Mouse (Mus musculus): ENCODE results near the gene Atp10a. TPM values are rescaled to one million over a fixed set of nuclear protein-coding genes. Genes with fewer than 3 reads are reported as not detected.

Gene Atp10a
- polyA plus RNA-seq, 1 experiment from 2014 or later: 4.1 TPM

GRCm38 (mm10) chr7:58768253-58768652, 112.3 kb downstream of the Atp10a start:
- WGBS: 80% methylated on average over 2 of the region's 2 CpGs
- H3K36me3 ChIP-seq: no peaks in the 10 kb centered on the region
- ATAC-seq (replicated peaks; ENCODE audit: low FRiP score): no peak

DNA sequence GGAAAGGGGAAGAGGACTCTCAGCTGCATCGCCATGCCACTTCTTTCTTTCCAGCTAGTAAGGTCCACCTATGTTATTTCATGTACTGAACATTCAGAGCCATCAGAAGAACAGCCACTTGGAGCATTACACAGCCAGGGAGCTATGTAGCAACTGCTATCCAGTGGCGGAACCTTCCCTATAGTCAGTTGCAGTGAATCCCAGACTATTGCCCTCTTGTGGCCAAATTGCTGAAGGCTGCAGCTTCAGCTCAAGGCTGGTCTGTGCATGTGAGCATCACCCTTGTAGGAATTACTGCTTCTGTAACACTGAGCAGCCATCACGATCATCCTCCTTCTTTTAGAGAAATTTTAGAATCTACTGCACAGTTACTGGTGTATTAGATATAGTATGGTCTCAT, 114.3 kb downstream of the Atp10a start:
- no peak for ATAC-seq (replicated peaks; ENCODE audit: low FRiP score)
- no peak overlapping the region for H3K4me3 ChIP-seq (replicated peaks)
- H3K4me1 ChIP-seq: no peaks in the 10 kb centered on the region
- H3K4me2 ChIP-seq: no peak overlapping the region
- H3K27ac ChIP-seq: no peak overlapping the region
- H3K9me3 ChIP-seq (replicated peaks): no peaks in the 10 kb centered on the region
- 72% methylated on average over 3 of the region's 3 CpGs for WGBS
- H3K9ac ChIP-seq: no peak overlapping the region
- no peaks in the 10 kb centered on the region for H3K27me3 ChIP-seq
- no peaks in the 10 kb centered on the region for H3K36me3 ChIP-seq

More at GRCm38 (mm10) chr7:58768253-58768652, 112.3 kb downstream of the Atp10a start:
- no peak overlapping the region for H3K4me3 ChIP-seq (replicated peaks)
- H3K4me1 ChIP-seq: no peaks in the 10 kb centered on the region
- no peak overlapping the region for H3K27ac ChIP-seq
- H3K9ac ChIP-seq: no peak overlapping the region
- H3K4me2 ChIP-seq: no peak overlapping the region
- no peaks in the 10 kb centered on the region for H3K27me3 ChIP-seq
- no peaks in the 10 kb centered on the region for H3K9me3 ChIP-seq (replicated peaks)

- ATAC-seq (replicated peaks; ENCODE audit: low FRiP score): no peak
- WGBS: 83% methylated on average over 6 of the region's 6 CpGs
- no peak overlapping the region for H3K27ac ChIP-seq
Measured at GRCm38 (mm10) chr7:58772048-58772690, 116.2 kb downstream of the Atp10a start.

GRCm38 (mm10) chr7:58779146-58779545, 123.2 kb downstream of the Atp10a start:
- no peak overlapping the region for H3K4me3 ChIP-seq (replicated peaks)
- H3K9me3 ChIP-seq (replicated peaks): no peaks in the 10 kb centered on the region
- no peak overlapping the region for H3K9ac ChIP-seq

More at GRCm38 (mm10) chr7:58772048-58772690, 116.2 kb downstream of the Atp10a start:
- no peak overlapping the region for H3K4me3 ChIP-seq (replicated peaks)
- H3K4me1 ChIP-seq: no peaks in the 10 kb centered on the region
- H3K27me3 ChIP-seq: no peaks in the 10 kb centered on the region
- no peaks in the 10 kb centered on the region for H3K9me3 ChIP-seq (replicated peaks)
- H3K4me2 ChIP-seq: no peak overlapping the region
- H3K36me3 ChIP-seq: no peaks in the 10 kb centered on the region
- no peak overlapping the region for H3K9ac ChIP-seq

GRCm38 (mm10) chr7:58786986-58787385, 131.0 kb downstream of the Atp10a start:
- Histone ChIP-seq H3K4me1 (peaks cover 9% of the 10 kb centered on the region), H3K9me3 (replicated peaks) (no peaks in the 10 kb centered on the region), H3K36me3 (no peaks in the 10 kb centered on the region), H3K27me3 (no peaks in the 10 kb centered on the region), H3K9ac (no peak overlapping the region), H3K27ac (no peak overlapping the region), H3K4me3 (replicated peaks) (no peak overlapping the region), H3K4me2 (no peak overlapping the region)
- 90% methylated on average over 4 of the region's 4 CpGs for WGBS
- no peak for ATAC-seq (replicated peaks; ENCODE audit: low FRiP score)

More at GRCm38 (mm10) chr7:58779146-58779545, 123.2 kb downstream of the Atp10a start:
- no peaks in the 10 kb centered on the region for H3K36me3 ChIP-seq
- no peaks in the 10 kb centered on the region for H3K4me1 ChIP-seq
- H3K27me3 ChIP-seq: no peaks in the 10 kb centered on the region
- H3K4me2 ChIP-seq: no peak overlapping the region
- no peak overlapping the region for H3K27ac ChIP-seq
- ATAC-seq (replicated peaks; ENCODE audit: low FRiP score): no peak

DNA sequence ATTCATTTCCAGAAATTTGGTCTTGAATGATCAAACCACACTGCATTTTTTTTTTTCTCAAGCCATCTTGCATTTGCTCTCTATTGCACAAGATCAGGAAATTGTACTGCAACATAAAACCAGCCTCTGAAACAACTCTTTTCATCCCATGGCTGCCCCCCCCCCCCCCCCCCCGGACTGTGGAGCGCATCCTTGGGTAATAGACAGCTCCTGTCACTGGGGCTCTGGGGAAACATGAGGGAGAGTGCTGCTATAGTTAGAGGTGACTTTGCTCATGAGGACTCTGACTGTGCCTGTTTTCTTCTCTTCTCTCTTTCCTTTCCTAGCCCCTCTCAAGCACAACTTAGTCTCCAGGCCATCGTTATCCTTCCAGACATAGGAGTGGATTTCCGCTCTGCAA, 131.6 kb downstream of the Atp10a start:
- Histone ChIP-seq H3K4me2 (no peak overlapping the region), H3K9me3 (replicated peaks) (no peaks in the 10 kb centered on the region), H3K27ac (no peak overlapping the region), H3K4me3 (replicated peaks) (no peak overlapping the region), H3K9ac (no peak overlapping the region), H3K27me3 (no peaks in the 10 kb centered on the region), H3K4me1 (peaks cover 9% of the 10 kb centered on the region), H3K36me3 (no peaks in the 10 kb centered on the region)
- ATAC-seq (replicated peaks; ENCODE audit: low FRiP score): no peak
- 62% methylated on average over 4 of the region's 4 CpGs for WGBS

DNA sequence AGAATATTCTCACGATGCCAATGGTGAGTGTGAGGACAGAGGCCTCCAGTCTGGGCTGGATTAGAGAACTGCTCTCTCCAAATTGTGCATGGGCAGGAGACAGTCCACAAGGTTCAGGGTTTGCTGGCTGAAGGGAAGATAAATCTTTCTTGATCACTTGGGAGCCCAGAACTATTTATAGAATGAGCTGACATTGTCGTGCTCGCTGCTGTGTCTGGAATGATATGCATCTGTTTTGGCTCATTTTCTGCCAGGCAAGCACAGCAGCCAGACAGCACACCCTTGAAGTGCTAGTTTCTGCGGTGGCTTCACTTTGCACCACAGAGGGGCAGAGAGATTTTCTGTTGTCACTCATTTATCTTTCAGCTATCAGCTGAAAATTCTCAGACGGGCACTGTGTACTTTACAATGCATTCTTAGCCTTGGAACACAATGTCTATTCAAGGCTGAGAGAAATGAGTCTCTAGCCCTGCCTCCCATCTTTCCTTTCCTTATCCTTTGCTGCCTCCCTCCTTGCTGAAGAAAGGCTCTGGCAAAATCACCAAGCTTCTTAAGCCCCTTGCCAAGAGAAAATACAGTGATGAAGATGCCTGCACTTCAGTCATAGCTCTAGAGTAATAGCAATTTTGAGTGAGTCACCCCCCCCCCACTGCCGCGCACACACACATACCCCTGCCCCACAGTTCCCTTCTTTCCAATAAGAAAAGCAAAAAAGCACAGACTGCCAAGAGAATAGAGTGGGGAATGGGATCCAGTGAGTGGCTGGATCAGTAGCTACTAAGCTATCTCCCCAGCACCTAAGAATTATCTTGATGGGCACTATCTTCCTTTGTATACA, 132.7 kb downstream of the Atp10a start:
- H3K4me2 ChIP-seq: no peak overlapping the region
- WGBS: 52% methylated on average over 7 of the region's 7 CpGs

DNA sequence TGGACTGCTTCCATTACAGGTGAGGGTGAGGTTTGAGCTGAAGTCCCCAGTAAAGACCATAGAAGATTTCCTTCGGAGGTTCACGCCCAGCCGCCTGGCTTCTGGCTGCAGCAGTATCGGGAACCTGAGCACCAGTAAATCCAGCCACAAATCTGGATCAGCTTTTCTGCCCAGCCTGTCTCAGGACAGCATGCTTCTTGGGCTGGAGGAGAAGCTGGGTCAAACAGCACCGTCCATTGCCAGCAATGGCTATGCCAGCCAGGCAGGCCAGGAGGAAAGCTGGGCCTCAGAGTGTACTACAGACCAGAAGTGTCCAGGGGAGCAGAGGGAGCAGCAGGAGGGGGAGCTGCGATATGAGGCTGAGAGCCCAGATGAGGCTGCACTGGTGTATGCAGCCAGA, 141.3 kb downstream of the Atp10a start:
- 0 out of 2 replicates have a peak, but pooled peaks cover 6% of the 10 kb centered on the region for H3K36me3 ChIP-seq
- H3K9ac ChIP-seq: no peak overlapping the region
- no peaks in the 10 kb centered on the region for H3K9me3 ChIP-seq (replicated peaks)
- H3K27me3 ChIP-seq: no peaks in the 10 kb centered on the region
- 93% methylated on average over 6 of the region's 6 CpGs for WGBS
- H3K4me3 ChIP-seq (replicated peaks): no peak overlapping the region
- H3K27ac ChIP-seq: no peak overlapping the region
- ATAC-seq (replicated peaks; ENCODE audit: low FRiP score): no peak
- no peaks in the 10 kb centered on the region for H3K4me1 ChIP-seq
- H3K4me2 ChIP-seq: no peak overlapping the region

More for the DNA sequence above, 132.7 kb downstream of the Atp10a start:
- no peak overlapping the region for H3K9ac ChIP-seq
- H3K4me1 ChIP-seq: peaks cover 9% of the 10 kb centered on the region
- ATAC-seq (replicated peaks; ENCODE audit: low FRiP score): 0 out of 2 replicates have a peak, but pooled peaks have one; percentile 46
- H3K36me3 ChIP-seq: no peaks in the 10 kb centered on the region
- H3K4me3 ChIP-seq (replicated peaks): no peak overlapping the region
- no peaks in the 10 kb centered on the region for H3K27me3 ChIP-seq
- no peaks in the 10 kb centered on the region for H3K9me3 ChIP-seq (replicated peaks)
- H3K27ac ChIP-seq: no peak overlapping the region

- Histone ChIP-seq H3K9ac (no peak overlapping the region), H3K4me3 (replicated peaks) (no peak overlapping the region), H3K9me3 (replicated peaks) (no peaks in the 10 kb centered on the region), H3K4me1 (no peaks in the 10 kb centered on the region), H3K4me2 (no peak overlapping the region), H3K36me3 (0 out of 2 replicates have a peak, but pooled peaks cover 11% of the 10 kb centered on the region), H3K27ac (no peak overlapping the region), H3K27me3 (no peaks in the 10 kb centered on the region)
- no peak for ATAC-seq (replicated peaks; ENCODE audit: low FRiP score)
- 82% methylated on average over 7 of the region's 7 CpGs for WGBS
Measured at GRCm38 (mm10) chr7:58800916-58801315, 144.9 kb downstream of the Atp10a start.

GRCm38 (mm10) chr7:58801791-58802190, 145.8 kb downstream of the Atp10a start:
- Histone ChIP-seq H3K36me3 (0 out of 2 replicates have a peak, but pooled peaks cover 11% of the 10 kb centered on the region), H3K9me3 (replicated peaks) (no peaks in the 10 kb centered on the region), H3K27ac (no peak overlapping the region), H3K27me3 (no peaks in the 10 kb centered on the region), H3K4me3 (replicated peaks) (no peak overlapping the region), H3K4me1 (no peaks in the 10 kb centered on the region), H3K9ac (no peak overlapping the region), H3K4me2 (no peak overlapping the region)
- WGBS: 62% methylated on average over 2 of the region's 2 CpGs
- ATAC-seq (replicated peaks; ENCODE audit: low FRiP score): peak; percentile 33; the same call in 1 of the 2 replicates

- Histone ChIP-seq H3K4me1 (no peaks in the 10 kb centered on the region), H3K36me3 (0 out of 2 replicates have a peak, but pooled peaks cover 5% of the 10 kb centered on the region), H3K9me3 (replicated peaks) (no peaks in the 10 kb centered on the region), H3K27ac (no peak overlapping the region), H3K27me3 (no peaks in the 10 kb centered on the region), H3K9ac (no peak overlapping the region), H3K4me3 (replicated peaks) (no peak overlapping the region), H3K4me2 (no peak overlapping the region)
- 54% methylated on average over 6 of the region's 6 CpGs for WGBS
- no peak for ATAC-seq (replicated peaks; ENCODE audit: low FRiP score)
Measured at GRCm38 (mm10) chr7:58822147-58822681, 166.2 kb downstream of the Atp10a start.

DNA sequence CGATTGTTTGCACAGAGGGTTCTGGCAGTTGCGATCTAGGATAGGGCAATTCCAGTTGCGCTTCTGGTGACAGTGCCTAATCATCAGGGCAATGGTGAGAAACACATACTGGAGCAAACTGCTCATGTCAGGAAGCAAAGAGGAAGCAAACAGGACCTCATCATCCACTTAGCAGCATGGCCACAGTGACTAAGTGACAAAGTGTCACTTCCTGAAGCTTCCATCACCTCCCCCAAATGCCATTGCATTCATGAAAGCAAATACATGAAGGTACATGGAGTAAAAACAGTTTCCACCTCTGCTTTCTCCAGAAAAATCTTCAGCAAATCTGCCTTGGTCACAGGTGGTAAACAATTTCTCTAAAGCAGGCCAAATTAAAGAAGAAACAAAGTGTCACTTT, 168.7 kb downstream of the Atp10a start:
- no peak overlapping the region for H3K27ac ChIP-seq
- no peak overlapping the region for H3K4me3 ChIP-seq (replicated peaks)
- H3K9me3 ChIP-seq (replicated peaks): no peaks in the 10 kb centered on the region
- no peaks in the 10 kb centered on the region for H3K27me3 ChIP-seq
- H3K4me2 ChIP-seq: no peak overlapping the region
- no peak overlapping the region for H3K9ac ChIP-seq
- peaks cover 18% of the 10 kb centered on the region; the same call in 1 of the 2 replicates for H3K36me3 ChIP-seq
- 87% methylated on average over 3 of the region's 3 CpGs for WGBS
- ATAC-seq (replicated peaks; ENCODE audit: low FRiP score): no peak
- H3K4me1 ChIP-seq: no peaks in the 10 kb centered on the region
